Mouse (Mus musculus) layer of hippocampus, adult 11-12 months (tissue): ENCODE data around the gene Bcor.

ENCODE experiments used
- DNase-seq: peaks from one replicate; pipeline ENCODE4 v3.0.0; 2022; ENCODE audit warnings: low spot score

Bcor gene

DNA sequence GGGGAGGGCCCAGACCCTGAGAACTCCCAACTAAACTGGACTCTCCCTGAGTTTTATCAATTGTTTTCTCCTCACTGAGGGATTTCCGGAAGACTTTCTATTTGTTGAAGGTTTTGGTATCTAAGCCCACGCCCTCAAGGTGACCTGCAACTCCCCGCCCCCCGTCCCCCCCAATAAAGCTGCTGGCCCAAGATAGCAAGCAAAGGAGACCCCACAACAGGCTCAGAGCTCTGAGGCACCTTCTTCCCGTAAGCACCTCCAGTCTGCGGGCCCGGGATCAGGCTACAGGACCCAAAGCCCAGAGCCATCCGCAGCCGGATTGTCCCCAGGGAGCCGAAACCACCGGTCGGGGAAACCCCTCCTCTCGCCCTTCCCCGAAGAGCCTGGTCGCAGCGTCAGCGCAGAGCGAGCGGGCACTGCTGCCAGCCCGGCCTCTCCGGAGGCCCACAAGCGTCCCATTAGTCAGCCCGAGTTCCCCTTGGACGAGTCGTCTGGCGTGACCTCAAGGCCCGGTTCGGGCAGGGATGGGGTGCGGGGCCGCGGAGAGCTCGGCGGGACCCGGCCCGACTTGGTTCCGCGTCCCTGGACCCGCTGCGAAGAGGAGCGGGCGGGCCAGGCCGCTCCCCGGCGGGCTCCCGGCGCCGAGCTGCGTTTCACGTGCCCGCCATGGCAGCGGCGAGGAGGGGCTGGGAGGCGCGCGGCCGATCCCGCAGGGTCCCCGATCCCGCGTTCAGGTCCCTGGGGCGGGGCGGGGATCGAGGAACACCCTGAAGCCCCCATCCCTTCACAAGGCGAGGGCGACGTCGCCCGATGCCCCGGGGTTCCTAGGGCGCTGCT, 73.3 kb downstream of the Bcor start:
- no peak for DNase-seq

GRCm38 (mm10) chrX:12085949-12086348, 74.2 kb downstream of the Bcor start:
- no peak for DNase-seq

DNA sequence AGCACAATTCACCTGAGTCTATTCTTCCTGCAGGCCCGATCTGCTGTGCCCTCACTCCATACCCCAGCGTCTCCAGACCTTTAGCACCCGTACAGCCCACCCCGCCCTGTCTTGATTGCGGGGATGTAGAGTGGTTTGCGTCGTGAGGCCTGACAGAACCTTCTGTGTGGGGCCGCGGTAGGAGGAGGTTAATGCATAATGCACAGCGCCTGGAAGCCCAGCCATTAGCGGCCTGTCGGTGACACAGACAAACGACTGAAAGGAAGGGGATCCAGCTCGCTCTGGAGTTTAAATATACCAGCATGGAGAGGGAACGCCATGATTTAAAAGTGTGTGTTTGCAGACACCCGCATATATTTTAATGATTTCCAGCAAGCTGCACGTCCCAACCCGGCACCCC, 74.9 kb downstream of the Bcor start:
- DNase-seq, result no peak

DNA sequence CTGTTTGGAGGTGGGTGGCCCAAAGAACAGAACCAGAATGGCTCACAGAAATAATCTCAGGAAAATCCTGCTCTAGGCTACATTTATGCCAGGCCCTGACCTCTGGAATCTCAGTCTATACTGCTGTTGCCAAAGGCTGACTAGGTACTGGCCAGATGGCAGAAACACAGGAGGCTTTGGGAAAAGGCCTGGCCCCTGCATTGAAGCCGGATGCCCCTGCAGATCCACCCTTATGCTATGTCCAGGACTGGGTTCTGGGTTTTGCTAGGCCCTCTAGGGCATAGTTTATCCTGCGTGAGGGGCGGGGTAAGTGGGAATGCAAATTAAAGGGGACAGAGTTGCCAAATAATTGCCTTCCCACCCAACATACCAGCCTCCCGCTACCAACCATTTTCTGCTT, 75.5 kb downstream of the Bcor start:
- no peak for DNase-seq

- no peak for DNase-seq
Observed at GRCm38 (mm10) chrX:12083631-12084030, 76.5 kb downstream of the Bcor start.

- DNase-seq, result no peak
Observed at GRCm38 (mm10) chrX:12082736-12083135, 77.4 kb downstream of the Bcor start.

GRCm38 (mm10) chrX:12082184-12082583, 78.0 kb downstream of the Bcor start:
- no peak for DNase-seq

GRCm38 (mm10) chrX:12081741-12082155, 78.4 kb downstream of the Bcor start:
- no peak for DNase-seq

- no peak for DNase-seq
Observed at GRCm38 (mm10) chrX:12080904-12081740, 79.0 kb downstream of the Bcor start.

DNA sequence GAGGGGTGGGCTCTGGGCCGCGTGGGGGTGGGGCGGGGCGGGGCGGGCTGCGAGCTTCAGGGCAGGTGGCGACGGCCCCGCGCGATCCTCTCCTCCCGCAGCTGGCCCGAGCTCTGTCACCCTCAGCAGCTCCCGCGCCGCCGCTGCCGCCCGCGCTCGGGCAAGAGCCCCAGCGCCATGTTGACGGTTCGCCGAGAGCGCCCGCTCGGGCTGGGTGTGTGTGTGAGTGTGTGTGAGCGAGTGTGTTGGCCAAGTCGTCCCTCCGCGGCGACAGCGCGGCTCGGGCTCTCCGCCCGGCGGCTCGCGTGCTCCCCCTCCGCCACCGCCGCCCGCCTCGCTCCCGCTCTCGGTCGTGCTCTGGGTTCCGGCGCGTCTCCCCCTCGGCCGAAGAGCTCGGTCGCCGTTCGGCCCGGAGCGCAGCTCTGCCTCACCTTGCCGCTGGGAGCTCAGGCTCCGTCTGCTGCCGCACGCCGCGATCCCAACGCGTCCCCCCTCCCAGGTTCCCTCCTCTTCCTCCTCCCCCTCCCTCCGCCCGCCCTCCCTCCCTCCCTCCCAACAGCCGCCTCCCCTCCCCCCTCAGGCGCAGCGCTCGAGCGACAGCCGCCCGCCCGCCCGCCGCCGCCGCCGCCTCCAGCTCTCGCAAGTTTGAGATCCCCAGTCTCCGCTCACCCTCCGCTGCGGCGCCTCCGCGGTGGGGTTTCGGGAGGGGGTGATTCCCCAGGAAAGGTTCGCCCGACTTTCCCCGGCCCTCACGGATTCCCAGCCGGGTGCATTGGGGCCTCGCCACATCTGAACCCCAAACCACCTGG, 79.9 kb downstream of the Bcor start:
- peak; percentile 34 for DNase-seq

DNA sequence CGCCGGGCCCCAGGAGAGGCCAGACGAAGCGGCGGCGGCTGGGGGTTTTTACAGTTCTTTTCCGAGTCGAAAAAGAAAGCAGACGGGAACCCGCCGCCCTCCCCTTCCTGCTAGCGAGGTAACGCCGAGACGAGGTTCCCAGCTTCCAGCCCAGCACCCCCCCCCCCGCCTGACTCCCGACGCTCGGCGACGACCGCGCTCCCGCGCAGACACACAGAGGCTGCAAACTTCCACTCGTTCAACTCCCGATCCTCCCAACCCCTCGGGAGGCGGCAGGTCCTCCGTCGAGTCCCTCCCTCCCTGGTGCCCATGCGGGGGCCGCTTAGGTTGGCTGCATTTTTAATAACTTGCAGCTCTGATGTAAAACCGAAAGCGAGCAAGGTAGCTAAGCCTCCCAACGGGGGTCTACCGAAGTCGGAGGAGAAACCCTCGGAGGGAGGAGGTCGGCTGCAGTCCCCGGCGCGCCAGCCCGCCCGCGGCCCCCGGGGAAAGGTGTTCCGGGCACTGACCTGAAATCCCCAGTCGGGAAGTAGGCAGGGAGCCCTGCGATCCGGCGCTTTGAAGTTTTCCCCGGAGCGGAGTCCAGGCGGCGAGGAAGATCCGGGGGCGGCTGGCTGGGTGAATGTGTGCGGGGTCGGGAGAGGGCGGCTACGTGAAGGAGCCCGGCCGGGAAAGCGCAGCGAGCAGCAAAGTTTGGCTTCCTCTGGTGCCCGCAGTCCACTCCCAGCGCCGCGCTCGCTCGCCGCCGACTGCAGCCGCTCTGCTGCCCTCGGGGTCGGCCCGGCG, 80.7 kb downstream of the Bcor start:
- no peak for DNase-seq

- no peak for DNase-seq
Observed at GRCm38 (mm10) chrX:12079059-12079308, 81.2 kb downstream of the Bcor start.

DNA sequence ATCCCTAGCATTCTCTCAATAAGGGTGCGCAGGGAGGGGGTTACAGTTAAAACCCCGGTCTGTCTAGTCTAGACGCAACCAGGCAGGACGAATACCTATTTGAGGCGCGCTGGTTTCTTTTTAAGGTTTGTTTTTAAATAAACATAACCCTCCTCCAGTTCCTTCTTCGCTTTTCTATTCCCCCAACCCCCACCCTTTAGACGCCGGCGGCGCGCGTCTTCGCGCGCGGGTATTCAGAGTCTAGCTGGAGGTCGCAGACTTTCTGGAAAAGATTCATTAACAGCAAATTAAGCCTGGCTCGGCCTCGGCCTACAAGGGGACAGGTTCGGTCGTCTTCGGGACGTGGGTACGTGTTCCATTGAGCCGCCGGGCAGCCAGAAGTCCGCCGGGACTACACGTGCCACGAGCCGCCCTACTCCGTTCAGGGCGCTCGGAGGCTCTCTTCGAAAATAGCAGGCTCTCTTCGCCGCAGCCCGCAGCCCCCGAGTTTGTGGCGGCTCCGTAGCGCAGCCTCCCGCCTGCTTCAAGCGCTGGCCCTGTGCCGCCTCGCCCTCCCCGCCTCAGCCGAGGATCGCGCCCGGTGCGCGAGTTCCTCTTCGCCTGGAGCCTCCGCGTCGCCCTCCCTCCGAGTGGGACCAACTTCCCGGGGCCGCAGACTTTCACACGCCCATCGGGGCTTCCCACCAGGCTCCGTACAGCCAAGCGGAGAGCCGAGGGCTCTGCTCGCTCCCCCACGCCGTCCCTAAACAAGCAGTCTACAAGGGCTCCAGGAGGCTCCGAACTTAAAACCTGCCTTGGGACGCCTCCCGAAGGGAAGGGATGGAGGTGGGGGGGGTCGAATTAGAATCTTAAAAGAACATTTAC, 81.7 kb downstream of the Bcor start:
- DNase-seq, result no peak

DNA sequence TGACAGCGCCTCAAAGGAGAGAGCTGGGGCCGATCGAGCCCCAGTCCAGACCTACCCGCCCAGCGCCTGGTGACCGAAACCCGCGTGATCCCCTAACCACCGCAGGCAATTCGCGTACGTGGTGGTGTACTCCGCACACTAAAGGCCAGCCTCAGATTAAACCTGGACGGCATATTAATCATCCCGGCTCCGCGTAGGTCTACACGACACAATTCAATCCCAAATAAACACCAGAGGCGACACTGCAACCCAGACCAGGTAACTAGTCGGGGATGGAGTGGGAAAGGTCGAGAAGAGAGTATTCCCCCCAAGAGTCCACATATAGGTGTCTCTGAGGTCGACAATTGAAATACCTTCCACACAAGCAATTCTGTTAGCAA, 82.6 kb downstream of the Bcor start:
- no peak for DNase-seq

GRCm38 (mm10) chrX:12076763-12077600, 83.2 kb downstream of the Bcor start:
- peak; percentile 48 for DNase-seq

DNA sequence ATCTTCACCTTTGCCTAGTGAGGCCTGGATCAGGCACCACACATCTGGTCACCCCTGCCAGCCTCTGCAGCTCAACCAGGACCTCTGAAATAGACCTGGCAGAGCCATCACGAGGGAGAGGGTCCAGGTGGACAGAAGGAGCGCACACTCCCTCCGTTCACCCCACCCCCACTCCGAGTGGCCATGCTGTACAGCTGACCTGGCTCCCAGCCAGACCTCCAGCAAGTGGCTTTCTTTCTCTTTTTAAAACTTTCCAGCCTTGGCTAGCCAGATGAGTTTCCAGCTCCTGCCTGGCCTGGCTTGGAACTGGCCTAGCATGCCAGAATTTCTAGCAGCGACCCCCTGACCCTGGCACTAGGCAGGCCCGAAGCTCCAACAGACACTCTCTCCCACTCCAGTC, 87.4 kb downstream of the Bcor start:
- no peak for DNase-seq

DNA sequence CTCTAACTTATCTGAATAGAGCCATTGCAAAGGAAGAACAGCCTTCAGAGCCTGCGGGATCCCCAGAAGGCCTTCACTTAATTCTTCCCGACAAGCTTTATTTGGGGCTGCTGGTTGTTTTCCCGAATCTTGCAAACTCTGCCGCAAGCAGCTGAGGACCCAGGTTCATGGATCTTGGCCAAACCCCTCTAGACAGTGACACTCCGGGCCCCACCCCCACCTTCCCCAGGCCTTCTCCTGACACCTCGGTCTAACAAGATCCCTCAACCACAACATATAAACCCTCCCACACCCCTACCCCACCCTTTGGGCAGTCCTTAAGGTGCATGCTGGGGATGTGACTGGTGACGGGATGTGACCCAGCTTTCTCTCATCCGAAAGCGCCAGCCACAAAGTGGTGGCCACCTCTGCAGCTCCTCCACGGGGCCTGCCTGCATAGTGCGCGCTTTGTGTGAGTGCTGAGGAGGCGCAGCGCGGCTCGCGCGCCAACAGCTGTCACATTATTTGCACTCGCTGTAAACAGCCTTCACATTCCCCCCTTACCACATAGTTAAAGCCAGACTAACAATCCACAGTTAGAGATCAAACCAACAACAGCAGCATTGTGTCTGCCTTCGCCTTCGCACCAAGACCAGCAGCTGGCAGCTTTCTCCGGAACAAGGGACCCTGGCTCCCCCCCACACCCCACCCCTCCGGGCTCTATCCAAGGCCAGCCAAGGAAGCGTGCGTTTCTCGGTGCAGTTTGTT, 91.0 kb downstream of the Bcor start:
- DNase-seq, result peak; percentile 43

DNA sequence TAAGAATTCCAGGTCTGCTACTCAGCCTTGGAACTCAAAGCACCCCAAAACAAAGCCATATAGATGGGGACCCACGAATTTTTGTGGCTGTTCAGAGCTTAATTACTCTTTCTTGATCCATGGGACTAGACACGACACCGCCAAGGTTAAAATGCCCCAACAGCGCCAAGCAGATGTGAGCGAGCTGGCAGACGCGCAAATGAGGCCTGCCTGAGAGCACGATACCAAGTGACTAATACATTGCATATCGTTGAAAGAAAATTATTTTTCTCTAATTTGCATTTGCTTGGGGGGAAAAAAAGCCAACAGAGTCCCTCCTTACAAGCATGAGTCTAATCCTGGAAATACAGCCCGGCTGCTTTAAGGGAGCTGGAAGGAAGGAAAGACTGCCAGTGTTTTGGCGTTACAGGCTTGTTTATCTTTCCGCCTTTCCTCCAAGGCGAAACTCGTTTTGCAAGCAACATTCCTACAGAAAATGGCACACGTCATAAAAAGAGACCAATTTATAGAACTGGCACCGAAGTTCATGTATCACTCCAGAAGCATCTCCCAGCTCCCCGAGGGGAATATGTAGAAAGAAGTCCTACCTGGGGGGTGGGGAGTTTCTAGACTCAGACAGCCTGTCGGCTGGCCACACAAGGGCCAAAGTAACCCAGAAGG, 92.2 kb downstream of the Bcor start:
- no peak for DNase-seq

- no peak for DNase-seq
Observed at GRCm38 (mm10) chrX:12067031-12067430, 93.1 kb downstream of the Bcor start.
